Mouse (Mus musculus) CH12.LX (cell line): ENCODE data around the gene Cyp4f16. TPM values are rescaled to one million over a fixed set of nuclear protein-coding genes. Genes with fewer than 3 reads are reported as not detected.
A peak's percentile ranks its signal among the peaks of the same experiment; 100 is the strongest.

Experiments used
- DNase-seq: peaks from one replicate; pipeline ENCODE4 v3.0.0-alpha.2; 2013; ENCODE audit errors: extremely low read depth
- H3K27ac ChIP-seq: 2 replicates; pipeline ENCODE4 v1.5.1; 2012; ENCODE audit warnings: low read depth, mild to moderate bottlenecking, control low read depth, moderate library complexity; ENCODE audit not compliant: insufficient read depth
- H3K27me3 ChIP-seq: replicated peaks from 2 replicates; pipeline ENCODE3; 2012; ENCODE audit warnings: inconsistent platforms
- H3K36me3 ChIP-seq, 2 experiments: replicated peaks in 1 of 2; 2 replicates each; pipeline versions ENCODE3 to v1.6.1; 2012; ENCODE audit warnings: inconsistent platforms in 1 of 2, low read length in 1 of 2, mild to moderate bottlenecking in 1 of 2, mixed read lengths in 1 of 2, moderate library complexity in 1 of 2; ENCODE audit not compliant: control insufficient read depth in 1 of 2, insufficient read depth in 1 of 2
- H3K4me1 ChIP-seq, 2 experiments: 2 replicates each; pipeline ENCODE4 v1.6.1; 2012; ENCODE audit warnings: inconsistent platforms in 1 of 2, moderate library complexity in 1 of 2; ENCODE audit not compliant: insufficient read depth in 2 of 2, control insufficient read depth in 1 of 2
- H3K4me2 ChIP-seq: 2 replicates; pipeline ENCODE4 v1.6.1; 2012; ENCODE audit warnings: low read depth, mild to moderate bottlenecking, control low read depth; ENCODE audit not compliant: poor library complexity, insufficient read depth, severe bottlenecking
- H3K4me3 ChIP-seq, 3 experiments: fragments of 150-350 bp in 1 of 3; sonication (generic) in 1 of 3; replicated peaks in 1 of 3; 2 replicates each; pipeline versions ENCODE3 to v1.5.1; 2011 to 2012; ENCODE audit warnings: low read depth in 2 of 3, low read length in 2 of 3, mild to moderate bottlenecking in 2 of 3, moderate library complexity in 2 of 3, control low read depth in 1 of 3, improper control_type of control experiment in 1 of 3, inconsistent platforms in 1 of 3, mixed read lengths in 1 of 3; ENCODE audit not compliant: poor library complexity in 1 of 3
- H3K79me2 ChIP-seq: replicated peaks from 2 replicates; pipeline ENCODE4 v1.6.1; 2012; ENCODE audit warnings: mild to moderate bottlenecking, moderate library complexity; ENCODE audit not compliant: control insufficient read depth, poor library complexity, insufficient read depth, severe bottlenecking; ENCODE audit errors: extremely low read depth
- H3K9ac ChIP-seq: 2 replicates; pipeline ENCODE4 v1.6.1; 2012; ENCODE audit warnings: low read depth, mild to moderate bottlenecking, control low read depth, moderate library complexity; ENCODE audit not compliant: insufficient read depth
- H3K9me3 ChIP-seq: replicated peaks from 2 replicates; pipeline ENCODE3; 2012; ENCODE audit warnings: low read length, inconsistent platforms, mixed read lengths
- BHLHE40 ChIP-seq: IDR thresholded peaks from 2 replicates; pipeline ENCODE4 v1.6.1; 2011; ENCODE audit warnings: mild to moderate bottlenecking, low read depth, low read length, improper control_type of control experiment
- CHD1 ChIP-seq: IDR thresholded peaks from 2 replicates; pipeline ENCODE4 v1.6.1; 2012; ENCODE audit warnings: low read depth, low read length, improper control_type of control experiment, inconsistent platforms
- CHD2 ChIP-seq: IDR thresholded peaks from 2 replicates; pipeline ENCODE4 v1.6.1; 2011; ENCODE audit warnings: low read length, improper control_type of control experiment
- ELF1 ChIP-seq: IDR thresholded peaks from 2 replicates; pipeline ENCODE4 v1.6.1; 2014; ENCODE audit warnings: low read depth, mild to moderate bottlenecking, inconsistent platforms, low read length, improper control_type of control experiment
- EP300 ChIP-seq: IDR thresholded peaks from 2 replicates; pipeline ENCODE4 v1.6.1; 2011; ENCODE audit warnings: low read length, improper control_type of control experiment
- ETS1 ChIP-seq: conservative IDR thresholded peaks from 2 replicates; pipeline ENCODE4 v1.6.1; 2012; ENCODE audit warnings: low read depth, mild to moderate bottlenecking, inconsistent platforms, low read length, improper control_type of control experiment, moderate library complexity
- GABPA ChIP-seq: IDR thresholded peaks from 2 replicates; pipeline ENCODE4 v1.6.1; 2012; ENCODE audit warnings: low read depth, low read length, improper control_type of control experiment, inconsistent platforms; ENCODE audit not compliant: insufficient replicate concordance
- HCFC1 ChIP-seq: IDR thresholded peaks from 2 replicates; pipeline ENCODE4 v1.6.1; 2012; ENCODE audit warnings: low read depth, mild to moderate bottlenecking, inconsistent platforms, low read length, improper control_type of control experiment
- JUN ChIP-seq: IDR thresholded peaks from 2 replicates; pipeline ENCODE4 v1.6.1; 2011; ENCODE audit warnings: low read depth, mild to moderate bottlenecking, low read length, improper control_type of control experiment, moderate library complexity; ENCODE audit not compliant: insufficient read depth
- JUND ChIP-seq: conservative IDR thresholded peaks from 2 replicates; pipeline ENCODE4 v1.6.1; 2011; ENCODE audit warnings: low read depth, low read length, improper control_type of control experiment
- KAT2A ChIP-seq: IDR thresholded peaks from 2 replicates; pipeline ENCODE4 v1.6.1; 2012; ENCODE audit warnings: low read length, improper control_type of control experiment, inconsistent platforms; ENCODE audit not compliant: insufficient replicate concordance
- MAFK ChIP-seq: IDR thresholded peaks from 2 replicates; pipeline ENCODE4 v1.6.1; 2011; ENCODE audit warnings: low read length, improper control_type of control experiment; ENCODE audit not compliant: insufficient replicate concordance
- MAZ ChIP-seq: IDR thresholded peaks from 2 replicates; pipeline ENCODE4 v1.6.1; 2012; ENCODE audit warnings: low read depth, mild to moderate bottlenecking, inconsistent platforms, low read length, improper control_type of control experiment, moderate library complexity
- MXI1 ChIP-seq: IDR thresholded peaks from 2 replicates; pipeline ENCODE4 v1.6.1; 2011; ENCODE audit warnings: mild to moderate bottlenecking, low read depth, low read length, improper control_type of control experiment
- MYC ChIP-seq: IDR thresholded peaks from 2 replicates; pipeline ENCODE4 v1.6.1; 2011; ENCODE audit warnings: low read depth, mild to moderate bottlenecking, improper control_type of control experiment, low read length
- PAX5 ChIP-seq: IDR thresholded peaks from 2 replicates; pipeline ENCODE4 v1.6.1; 2012; ENCODE audit warnings: low read length, inconsistent platforms, mixed read lengths
- POLR2A ChIP-seq: IDR thresholded peaks from 2 replicates; pipeline ENCODE4 v1.6.1; 2011; ENCODE audit warnings: low read depth, mild to moderate bottlenecking, improper control_type of control experiment, low read length
- POLR2AphosphoS2 ChIP-seq: IDR thresholded peaks from 2 replicates; pipeline ENCODE4 v1.6.1; 2011; ENCODE audit warnings: low read depth, low read length, improper control_type of control experiment
- SIN3A ChIP-seq: IDR thresholded peaks from 2 replicates; pipeline ENCODE4 v1.6.1; 2012; ENCODE audit warnings: low read length, improper control_type of control experiment, inconsistent platforms
- SMC3 ChIP-seq: IDR thresholded peaks from 2 replicates; pipeline ENCODE4 v1.6.1; 2011; ENCODE audit warnings: low read depth, low read length, improper control_type of control experiment
- TBP ChIP-seq: conservative IDR thresholded peaks from 2 replicates; pipeline ENCODE4 v1.6.1; 2011; ENCODE audit warnings: low read depth, low read length, improper control_type of control experiment
- TCF12 ChIP-seq: IDR thresholded peaks from 2 replicates; pipeline ENCODE4 v1.6.1; 2014; ENCODE audit warnings: low read depth, mild to moderate bottlenecking, inconsistent platforms, low read length, improper control_type of control experiment
- USF1 ChIP-seq: IDR thresholded peaks from 2 replicates; pipeline ENCODE4 v1.6.1; 2014; ENCODE audit warnings: low read depth, mild to moderate bottlenecking, inconsistent platforms, low read length, improper control_type of control experiment
- ZC3H11A ChIP-seq: IDR thresholded peaks from 2 replicates; pipeline ENCODE4 v1.6.1; 2012; ENCODE audit warnings: low read depth, mild to moderate bottlenecking, inconsistent platforms, low read length, improper control_type of control experiment
- ZMIZ1 ChIP-seq: IDR thresholded peaks from 2 replicates; pipeline ENCODE4 v1.6.1; 2012; ENCODE audit warnings: low read depth, mild to moderate bottlenecking, inconsistent platforms, low read length, improper control_type of control experiment
- ZNF384 ChIP-seq: IDR thresholded peaks from 2 replicates; pipeline ENCODE4 v1.6.1; 2012; ENCODE audit warnings: low read depth, low read length, improper control_type of control experiment, inconsistent platforms
- dilution Hi-C: fragments of 300-500 bp; cut with MboI; formaldehyde crosslinking; loops from 2 replicates; pipeline ENCODE4 v1.14.3; 2020; ENCODE audit warnings: low sequenced_read_pairs; ENCODE audit not compliant: extremely low pct_unique_long_range_greater_than_20kb, extremely low pct_ligation_motif_present
- in situ Hi-C: fragments of 300-500 bp; cut with MboI; formaldehyde crosslinking; loops from 3 replicates; pipeline ENCODE4 v1.14.3; 2019; ENCODE audit warnings: low sequenced_read_pairs, low pct_ligation_motif_present, low pct_unique_long_range_greater_than_20kb, mixed read lengths
- polyA plus RNA-seq: library from polyadenylated mRNA; unstranded; fragments of >175 nt; gene quantifications from 2 replicates; pipeline ENCODE4 v1.2.1, GENCODE M21; 2012; ENCODE audit warnings: low read depth; ENCODE audit not compliant: insufficient read length
- total RNA-seq, 2 experiments: library from RNA; depleted of rRNA; stranded (reverse); fragments of 300-350 nt in 1 of 2; fragments of >200 nt in 1 of 2; gene quantifications; 2 replicates each; pipeline ENCODE4 v1.2.3; 2012 to 2014

Gene Cyp4f16
- total and polyA plus RNA-seq, 3 experiments: 28.3 to 33.9 (median 30.0) TPM

- peaks cover 12 to 24% of the 10 kb centered on the region in 2 experiments for H3K4me1 ChIP-seq
- dilution Hi-C loops (no loop called here), in situ Hi-C loops (no loop called here)
- H3K27ac ChIP-seq: no peak overlapping the region
- no peak overlapping the region for H3K4me3 ChIP-seq
- no peak overlapping the region for H3K4me2 ChIP-seq
- H3K79me2 ChIP-seq: no peaks in the 10 kb centered on the region
- no peaks in the 10 kb centered on the region for H3K27me3 ChIP-seq
- no peaks in the 10 kb centered on the region for H3K9me3 ChIP-seq
- no peak overlapping the region for H3K9ac ChIP-seq
- peaks cover 0 to 3% of the 10 kb centered on the region in 2 experiments for H3K36me3 ChIP-seq
- no peak for DNase-seq
- TF ChIP-seq MAFK (no peak), HCFC1 (no peak), ZMIZ1 (no peak), CHD2 (no peak), GABPA (no peak), TCF12 (no peak), MYC (no peak), KAT2A (no peak), TBP (no peak), MAZ (no peak), ELF1 (no peak), JUND (no peak), JUN (no peak), ETS1 (no peak), BHLHE40 (no peak), CHD1 (no peak), POLR2A (no peak), SMC3 (no peak), ZC3H11A (no peak)
Measured at GRCm38 (mm10) chr17:32503111-32503510, 33.2 kb upstream of the Cyp4f16 start.

- peak; percentile 45 for DNase-seq
- peak within 1 kb of the TSS; percentile 98 for H3K4me2 ChIP-seq
- peak within 1 kb of the TSS; percentile 61 to 70 (median 66) for H3K4me3 ChIP-seq
- H3K4me1 ChIP-seq: peaks cover 15 to 27% of the 10 kb centered on the region in 2 experiments
- dilution Hi-C loops (no loop called here), in situ Hi-C loops (no loop called here)
- no peaks in the 10 kb centered on the region for H3K79me2 ChIP-seq
- H3K9ac ChIP-seq: peak within 1 kb of the TSS; percentile 95
- H3K27me3 ChIP-seq: no peaks in the 10 kb centered on the region
- H3K27ac ChIP-seq: peak within 1 kb of the TSS; percentile 28; the same call in 1 of the 2 replicates
- peaks cover 0 to 26% of the 10 kb centered on the region in 2 experiments for H3K36me3 ChIP-seq
- TF ChIP-seq USF1 (peak; percentile 59), POLR2AphosphoS2 (no peak), SIN3A (0 out of 2 replicates have a peak, but pooled peaks have one; percentile 5), ZMIZ1 (no peak), EP300 (peak; percentile 36; the same call in 1 of the 2 replicates), ZNF384 (0 out of 2 replicates have a peak, but pooled peaks have one; percentile 0), MXI1 (peak; percentile 9; the same call in 1 of the 2 replicates), PAX5 (no peak), GABPA (no peak), POLR2A (peak; percentile 43)
- H3K9me3 ChIP-seq: no peaks in the 10 kb centered on the region
Measured at GRCm38 (mm10) chr17:32505851-32506728, 30.3 kb upstream of the Cyp4f16 start, which contains the start of gene Cyp4f17. Gene Cyp4f17, plus strand, starts transcription at chr17:32506050.
